Mouse (Mus musculus) liver, adult 2 months (tissue): ENCODE results near the gene Nppb. TPM values are rescaled to one million over a fixed set of nuclear protein-coding genes. Genes with fewer than 3 reads are reported as not detected.

Experiments
- DNase-seq: peaks from one replicate; pipeline ENCODE4 v3.0.0-alpha.2; 2011; ENCODE audit warnings: low read depth, low spot score; ENCODE audit errors: extremely low read depth
- H3K27ac ChIP-seq: fragments of 200-500 bp; replicated peaks from 2 replicates; pipeline ENCODE4 v1.5.1; 2012; ENCODE audit warnings: low read depth, mild to moderate bottlenecking, control low read depth, inconsistent platforms, low read length; ENCODE audit not compliant: insufficient read depth
- H3K27me3 ChIP-seq: fragments of 200-500 bp; 2 replicates; pipeline ENCODE4 v1.6.1; 2012; ENCODE audit warnings: mild to moderate bottlenecking, moderate library complexity, low read length, inconsistent platforms; ENCODE audit not compliant: control insufficient read depth, insufficient read depth
- H3K36me3 ChIP-seq: fragments of 200-500 bp; 2 replicates; pipeline ENCODE4 v1.6.1; 2012; ENCODE audit warnings: low read length, inconsistent platforms; ENCODE audit not compliant: control insufficient read depth, insufficient read depth
- H3K4me1 ChIP-seq: fragments of 200-500 bp; 2 replicates; pipeline ENCODE4 v1.6.1; 2011; ENCODE audit warnings: low read length; ENCODE audit not compliant: control insufficient read depth, insufficient read depth
- H3K4me3 ChIP-seq: fragments of 200-500 bp; 2 replicates; pipeline ENCODE4 v1.5.1; 2011; ENCODE audit warnings: low read depth, mild to moderate bottlenecking, control low read depth, low read length, moderate library complexity; ENCODE audit not compliant: insufficient read depth
- H3K79me2 ChIP-seq: fragments of 200-500 bp; 2 replicates; pipeline ENCODE4 v1.6.1; 2012; ENCODE audit warnings: inconsistent platforms, mild to moderate bottlenecking, low read length, moderate library complexity; ENCODE audit not compliant: control insufficient read depth, insufficient read depth
- H3K9ac ChIP-seq: fragments of 200-500 bp; 2 replicates; pipeline ENCODE4 v1.6.1; 2012; ENCODE audit warnings: low read depth, mild to moderate bottlenecking, control low read depth, inconsistent platforms, low read length
- CTCF ChIP-seq: fragments of 200-500 bp; IDR thresholded peaks from 2 replicates; pipeline ENCODE4 v1.5.1; 2011; ENCODE audit warnings: low read depth, low read length, control low read depth
- POLR2A ChIP-seq: fragments of 200-500 bp; IDR thresholded peaks from 2 replicates; pipeline ENCODE4 v1.6.1; 2011; ENCODE audit warnings: low read length, control low read depth; ENCODE audit not compliant: insufficient read depth; ENCODE audit errors: extremely low read depth
- WGBS: fragments of 180-500 bp; shearing (Covaris S2); methylation state at CpG from one replicate; pipeline ENCODE4 v1.1.7; 2018; 5-methylcytosine and 5-hydroxymethylcytosine counted together
- polyA plus RNA-seq: library from polyadenylated mRNA; depleted of rRNA; stranded (reverse); fragments of >200 nt; gene quantifications from 2 replicates; pipeline ENCODE4 v1.2.3, GENCODE M21; 2012
- total RNA-seq: library from RNA; depleted of rRNA; stranded (reverse); fragments of >200 nt; gene quantifications from 2 replicates; pipeline ENCODE4 v1.2.3, GENCODE M21; 2014

Gene Nppb
- total and polyA plus RNA-seq, 2 experiments, result not detected

GRCm38 (mm10) chr4:147979441-147979860 is 6.1 kb upstream of the Nppb start:
- TF ChIP-seq CTCF, result no peak
- no peak for TF ChIP-seq POLR2A
- Histone ChIP-seq H3K9ac (no peak overlapping the region), H3K4me1 (no peaks in the 10 kb centered on the region), H3K79me2 (no peaks in the 10 kb centered on the region), H3K27ac (no peak overlapping the region), H3K36me3 (no peaks in the 10 kb centered on the region), H3K4me3 (no peak overlapping the region), H3K27me3 (peaks cover 3% of the 10 kb centered on the region; the same call in 1 of the 2 replicates)
- 75% methylated on average over 7 of the region's 7 CpGs for WGBS
- no peak for DNase-seq

- Histone ChIP-seq H3K27me3 (no peaks in the 10 kb centered on the region), H3K9ac (no peak overlapping the region), H3K79me2 (no peaks in the 10 kb centered on the region), H3K36me3 (no peaks in the 10 kb centered on the region), H3K27ac (no peak overlapping the region), H3K4me1 (no peaks in the 10 kb centered on the region), H3K4me3 (no peak overlapping the region)
- TF ChIP-seq POLR2A, result no peak
- no peak for TF ChIP-seq CTCF
- DNase-seq, result no peak
- WGBS, result 53% methylated on average over 7 of the region's 7 CpGs
These were observed 8.0 kb downstream of the Nppb start for GRCm38 (mm10) chr4:147993571-147994095.

- H3K36me3 ChIP-seq, result no peaks in the 10 kb centered on the region
- TF ChIP-seq POLR2A (no peak), CTCF (no peak)
- no peak overlapping the region for H3K9ac ChIP-seq
These were observed 9.7 kb downstream of the Nppb start for GRCm38 (mm10) chr4:147995311-147995710.

GRCm38 (mm10) chr4:148000202-148000772 is 14.7 kb downstream of the Nppb start, which contains the start of gene Nppa:
TSS of gene Nppa (plus strand) at chr4:148000722.
- Histone ChIP-seq H3K27me3 (no peaks in the 10 kb centered on the region), H3K79me2 (no peaks in the 10 kb centered on the region), H3K4me3 (no peak within 1 kb of the TSS), H3K9ac (no peak within 1 kb of the TSS), H3K27ac (no peak within 1 kb of the TSS), H3K36me3 (no peaks in the 10 kb centered on the region), H3K4me1 (no peaks in the 10 kb centered on the region)
- TF ChIP-seq CTCF (no peak), POLR2A (no peak)
- WGBS, result 44% methylated on average over 12 of the region's 12 CpGs
- no peak for DNase-seq

More at GRCm38 (mm10) chr4:147995311-147995710, 9.7 kb downstream of the Nppb start:
- DNase-seq, result no peak
- no peak overlapping the region for H3K4me3 ChIP-seq
- no peaks in the 10 kb centered on the region for H3K27me3 ChIP-seq
- H3K4me1 ChIP-seq, result no peaks in the 10 kb centered on the region
- no peaks in the 10 kb centered on the region for H3K79me2 ChIP-seq
- H3K27ac ChIP-seq, result no peak overlapping the region
- WGBS, result 81% methylated on average over 3 of the region's 3 CpGs

GRCm38 (mm10) chr4:148001013-148001789 is 15.6 kb downstream of the Nppb start:
- no peak for DNase-seq
- no peaks in the 10 kb centered on the region for H3K79me2 ChIP-seq
- peaks cover 2% of the 10 kb centered on the region; the same call in 1 of the 2 replicates for H3K36me3 ChIP-seq
- no peak overlapping the region for H3K4me3 ChIP-seq
- H3K4me1 ChIP-seq, result no peaks in the 10 kb centered on the region
- no peak overlapping the region for H3K9ac ChIP-seq
- TF ChIP-seq CTCF, result no peak
- no peak for TF ChIP-seq POLR2A
- no peaks in the 10 kb centered on the region for H3K27me3 ChIP-seq
- WGBS, result 84% methylated on average over 17 of the region's 17 CpGs
- H3K27ac ChIP-seq, result no peak overlapping the region
